Mouse (Mus musculus) heart, adult 2 months (tissue): ENCODE measurements at regions not wholly inside any gene's neighbourhood (a gene's known extent, or its start where the extent isn't known, plus 50 kb on each side); places are given as distances from the start of the nearest gene placed in this dataset.

ENCODE experiments used
- DNase-seq, 2 experiments: peaks; one replicate each; pipeline ENCODE4 v3.0.0; 2021
- H3K27ac ChIP-seq: fragments of 200-600 bp; 2 replicates; pipeline ENCODE4 v1.8.1; 2022
- H3K27me3 ChIP-seq: fragments of 200-500 bp; 2 replicates; pipeline ENCODE4 v1.6.1; 2012; ENCODE audit warnings: mild to moderate bottlenecking, low read length, inconsistent platforms, mixed read lengths; ENCODE audit not compliant: control insufficient read depth, insufficient read depth
- H3K36me3 ChIP-seq: fragments of 200-500 bp; 2 replicates; pipeline ENCODE4 v1.6.1; 2012; ENCODE audit warnings: low read length, inconsistent platforms; ENCODE audit not compliant: control insufficient read depth, insufficient read depth
- H3K4me1 ChIP-seq: fragments of 200-500 bp; 2 replicates; pipeline ENCODE4 v1.6.1; 2011; ENCODE audit warnings: low read length; ENCODE audit not compliant: control insufficient read depth, insufficient read depth
- H3K4me3 ChIP-seq: fragments of 200-600 bp; 2 replicates; pipeline ENCODE4 v1.8.1; 2022
- H3K79me2 ChIP-seq: fragments of 200-500 bp; replicated peaks from 2 replicates; pipeline ENCODE4 v1.6.1; 2012; ENCODE audit warnings: mild to moderate bottlenecking, inconsistent platforms, low read length, moderate library complexity, mixed read lengths; ENCODE audit not compliant: control insufficient read depth, insufficient read depth
- H3K9ac ChIP-seq: fragments of 200-500 bp; 2 replicates; pipeline ENCODE4 v1.6.1; 2012; ENCODE audit warnings: low read depth, mild to moderate bottlenecking, control low read depth, inconsistent platforms, low read length, mixed read lengths
- CTCF ChIP-seq: fragments of 200-600 bp; IDR thresholded peaks from 2 replicates; pipeline ENCODE4 v1.8.1; 2022; ENCODE audit warnings: antibody characterized with exemption, mild to moderate bottlenecking, moderate library complexity
- EP300 ChIP-seq: fragments of 200-500 bp; IDR thresholded peaks from 2 replicates; pipeline ENCODE4 v1.6.1; 2011; ENCODE audit warnings: low read depth, low read length, control low read depth; ENCODE audit not compliant: insufficient read depth
- POLR2A ChIP-seq: fragments of 200-500 bp; IDR thresholded peaks from 2 replicates; pipeline ENCODE4 v1.6.1; 2011; ENCODE audit warnings: mild to moderate bottlenecking, low read depth, low read length, control low read depth; ENCODE audit not compliant: insufficient read depth
- WGBS: fragments of 180-500 bp; shearing (Covaris S2); methylation state at CpG from one replicate; pipeline ENCODE4 v1.1.7; 2018; 5-methylcytosine and 5-hydroxymethylcytosine counted together
- intact Hi-C: fragments of 180-260 bp; cut with DNase I; formaldehyde crosslinking; loops from one replicate; pipeline ENCODE4 v1.15.1; 2025

DNA sequence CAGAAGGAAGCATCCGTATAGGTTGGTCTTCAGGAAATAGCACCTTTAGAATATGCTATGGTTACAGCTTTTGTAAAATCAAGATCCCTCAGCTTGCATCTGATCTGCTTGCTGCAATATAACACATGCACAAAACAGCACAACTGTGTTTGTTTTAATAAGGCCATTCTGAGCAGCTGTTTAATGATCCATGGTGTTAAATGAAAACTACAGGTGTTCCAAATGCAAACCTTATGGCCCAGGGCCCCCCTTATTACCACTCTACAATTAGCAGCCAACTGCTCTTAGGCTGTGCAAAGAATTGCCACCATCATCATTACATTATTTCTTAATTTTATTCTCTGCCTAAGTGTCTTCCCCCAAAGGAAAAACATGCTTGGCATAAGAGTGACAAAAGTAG is 280.4 kb downstream of the Smarca1 start:
- H3K4me3 ChIP-seq: no peak overlapping the region
- intact Hi-C loops: no loop called here

More for the DNA sequence above, 280.4 kb downstream of the Smarca1 start:
- no peaks in the 10 kb centered on the region for H3K4me1 ChIP-seq
- H3K9ac ChIP-seq: no peak overlapping the region
- no peaks in the 10 kb centered on the region for H3K36me3 ChIP-seq
- 52% methylated on average over 1 of the region's 1 CpGs for WGBS
- TF ChIP-seq POLR2A: no peak
- TF ChIP-seq CTCF: no peak
- TF ChIP-seq EP300: no peak
- DNase-seq: no peak
- H3K27ac ChIP-seq: no peak overlapping the region
- no peaks in the 10 kb centered on the region for H3K79me2 ChIP-seq
- no peaks in the 10 kb centered on the region for H3K27me3 ChIP-seq
